Mouse (Mus musculus): ENCODE results near the gene Gadd45a. TPM values are rescaled to one million over a fixed set of nuclear protein-coding genes. Genes with fewer than 3 reads are reported as not detected.
"Not testable (repeated sequence)": the region's sequence is repeated elsewhere in the genome, so short reads cannot be mapped to it uniquely, and the experiment has no call there.

The Gadd45a gene
- polyA plus RNA-seq, 1 experiment from 2014 or later: 10.9 TPM

DNA sequence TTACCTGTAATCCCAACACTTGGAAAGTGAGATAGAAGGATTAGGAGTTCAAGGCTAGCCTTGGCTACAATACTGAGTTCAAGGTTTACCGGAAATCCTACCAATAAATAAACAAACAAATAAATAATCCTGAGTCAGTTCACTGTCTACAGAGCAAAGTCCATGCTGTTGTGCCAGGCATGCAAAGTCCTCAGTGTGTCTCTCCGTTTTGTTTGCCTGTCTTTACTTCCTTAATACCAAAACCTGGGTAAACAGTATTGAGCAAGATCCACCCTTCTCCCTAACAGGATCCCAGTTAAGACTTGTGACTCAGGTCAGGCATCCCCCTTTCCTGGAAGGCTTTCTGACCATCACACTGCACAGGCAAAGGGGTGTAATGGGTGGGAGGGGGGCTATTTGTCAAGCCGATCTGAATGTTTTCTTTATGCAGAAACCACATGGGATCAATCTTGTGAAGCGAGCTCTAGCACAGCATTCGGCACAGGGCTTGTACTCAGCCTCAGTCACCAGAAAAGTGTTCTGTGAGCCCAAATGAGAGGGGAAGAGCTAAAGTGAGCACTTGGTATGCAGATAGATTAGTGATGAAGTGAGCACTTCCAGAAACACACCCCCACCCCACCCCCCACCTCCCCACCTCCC, 7.8 kb downstream of the Gadd45a start:
- H3K27ac ChIP-seq (replicated peaks): no peak overlapping the region

GRCm38 (mm10) chr6:67027438-67028142, 9.7 kb downstream of the Gadd45a start:
- Histone ChIP-seq H3K9me3 (no peaks in the 10 kb centered on the region), H3K9ac (replicated peaks) (no peak overlapping the region), H3K4me2 (replicated peaks) (no peak overlapping the region), H3K4me3 (no peak overlapping the region), H3K27me3 (no peaks in the 10 kb centered on the region), H3K4me1 (no peaks in the 10 kb centered on the region), H3K36me3 (no peaks in the 10 kb centered on the region), H3K27ac (replicated peaks) (no peak overlapping the region)
- no peak for ATAC-seq (replicated peaks)
- WGBS: 80% methylated on average over 9 of the region's 9 CpGs

More for the DNA sequence above, 7.8 kb downstream of the Gadd45a start:
- no peak for ATAC-seq (replicated peaks)
- Histone ChIP-seq H3K27me3 (no peaks in the 10 kb centered on the region), H3K9me3 (no peaks in the 10 kb centered on the region), H3K4me3 (no peak overlapping the region), H3K4me2 (replicated peaks) (no peak overlapping the region), H3K36me3 (no peaks in the 10 kb centered on the region), H3K9ac (replicated peaks) (no peak overlapping the region), H3K4me1 (peaks cover 1% of the 10 kb centered on the region; the same call in 1 of the 2 replicates)
- 35% methylated on average over 5 of the region's 5 CpGs for WGBS

GRCm38 (mm10) chr6:67026661-67027060, 10.6 kb downstream of the Gadd45a start:
- Histone ChIP-seq H3K9ac (replicated peaks) (no peak overlapping the region), H3K27me3 (no peaks in the 10 kb centered on the region), H3K4me1 (no peaks in the 10 kb centered on the region), H3K9me3 (no peaks in the 10 kb centered on the region), H3K36me3 (no peaks in the 10 kb centered on the region), H3K27ac (replicated peaks) (no peak overlapping the region), H3K4me3 (no peak overlapping the region), H3K4me2 (replicated peaks) (no peak overlapping the region)
- 70% methylated on average over 3 of the region's 3 CpGs for WGBS
- no peak for ATAC-seq (replicated peaks)

DNA sequence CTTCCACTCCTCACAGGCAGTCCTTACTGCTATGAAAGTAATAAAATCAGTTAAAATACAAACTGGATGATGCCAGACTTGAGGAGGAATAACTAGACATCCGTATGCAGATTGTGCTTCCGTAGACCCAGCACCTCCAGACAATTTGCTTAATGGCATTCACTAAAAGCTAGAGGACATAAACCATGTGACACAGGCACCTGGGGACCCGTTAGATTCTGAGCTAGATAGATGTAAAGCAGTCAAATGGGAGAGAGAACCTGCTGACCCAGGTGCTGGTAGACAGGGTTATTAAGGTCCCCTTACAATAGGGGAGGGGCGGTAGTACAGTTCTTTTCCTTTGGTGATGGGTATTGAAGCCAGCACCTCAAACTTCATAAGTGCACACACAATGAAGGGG, 13.5 kb downstream of the Gadd45a start:
- Histone ChIP-seq H3K4me2 (replicated peaks) (no peak overlapping the region), H3K27ac (replicated peaks) (no peak overlapping the region), H3K36me3 (no peaks in the 10 kb centered on the region), H3K4me1 (no peaks in the 10 kb centered on the region), H3K9ac (replicated peaks) (no peak overlapping the region), H3K4me3 (no peak overlapping the region), H3K27me3 (no peaks in the 10 kb centered on the region), H3K9me3 (no peaks in the 10 kb centered on the region)
- WGBS: 80% methylated on average over 4 of the region's 4 CpGs
- no peak for ATAC-seq (replicated peaks)

- Histone ChIP-seq H3K4me1 (no peaks in the 10 kb centered on the region), H3K27ac (replicated peaks) (no peak overlapping the region), H3K36me3 (no peaks in the 10 kb centered on the region), H3K27me3 (no peaks in the 10 kb centered on the region), H3K4me2 (replicated peaks) (no peak overlapping the region), H3K9ac (replicated peaks) (no peak overlapping the region), H3K4me3 (no peak overlapping the region), H3K9me3 (no peaks in the 10 kb centered on the region)
- 81% methylated on average over 5 of the region's 5 CpGs for WGBS
- ATAC-seq (replicated peaks): no peak
These were observed 15.9 kb downstream of the Gadd45a start for GRCm38 (mm10) chr6:67021308-67021707.

GRCm38 (mm10) chr6:67019001-67019400, 18.3 kb downstream of the Gadd45a start:
- WGBS: 70% methylated on average over 7 of the region's 7 CpGs
- peak; percentile 35; the same call in 1 of the 2 replicates for ATAC-seq (replicated peaks)
- H3K27ac ChIP-seq (replicated peaks); H3K27me3 ChIP-seq; H3K36me3 ChIP-seq; H3K4me3 ChIP-seq; H3K4me1 ChIP-seq; H3K4me2 ChIP-seq (replicated peaks); H3K9ac ChIP-seq (replicated peaks); H3K9me3 ChIP-seq: not testable (repeated sequence)

GRCm38 (mm10) chr6:67018365-67018764, 18.9 kb downstream of the Gadd45a start:
- ATAC-seq (replicated peaks): no peak
- Histone ChIP-seq H3K36me3 (no peaks in the 10 kb centered on the region), H3K9me3 (no peaks in the 10 kb centered on the region), H3K4me3 (no peak overlapping the region), H3K4me1 (no peaks in the 10 kb centered on the region), H3K27me3 (no peaks in the 10 kb centered on the region), H3K9ac (replicated peaks) (no peak overlapping the region), H3K27ac (replicated peaks) (no peak overlapping the region), H3K4me2 (replicated peaks) (no peak overlapping the region)
- WGBS: 38% methylated on average over 4 of the region's 4 CpGs

DNA sequence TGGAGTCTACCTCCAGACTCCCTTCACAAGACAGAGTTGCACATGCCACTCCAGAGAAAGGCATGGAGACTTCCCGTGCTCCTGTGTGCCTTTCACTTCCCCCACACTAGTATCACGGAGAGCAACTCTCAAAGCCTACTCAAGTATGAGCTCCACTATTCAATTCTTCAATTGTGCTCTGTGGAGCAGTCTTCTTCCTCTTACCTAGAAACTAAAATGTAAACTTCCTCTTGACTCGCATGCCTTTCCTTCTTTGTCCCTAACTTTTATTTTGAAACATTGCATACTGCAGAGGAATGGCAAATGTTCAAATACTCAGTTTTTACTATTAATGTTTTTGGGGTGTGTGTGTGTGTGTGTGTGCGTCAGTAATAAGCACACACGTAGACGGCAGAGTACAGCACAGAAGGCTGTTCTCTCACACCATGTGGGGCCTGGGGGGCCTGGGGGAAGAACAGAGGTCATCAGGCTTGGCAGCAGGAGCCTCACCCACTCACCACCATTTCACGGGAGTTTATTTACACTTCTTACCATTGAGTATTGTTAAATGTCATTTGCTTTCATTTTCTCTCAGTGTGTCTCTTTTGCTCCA, 20.6 kb downstream of the Gadd45a start:
- no peak for ATAC-seq (replicated peaks)
- Histone ChIP-seq H3K4me3 (no peak overlapping the region), H3K4me2 (replicated peaks) (no peak overlapping the region), H3K9ac (replicated peaks) (no peak overlapping the region), H3K27ac (replicated peaks) (no peak overlapping the region), H3K36me3 (no peaks in the 10 kb centered on the region), H3K27me3 (no peaks in the 10 kb centered on the region), H3K4me1 (no peaks in the 10 kb centered on the region), H3K9me3 (no peaks in the 10 kb centered on the region)
- WGBS: 71% methylated on average over 7 of the region's 7 CpGs

- Histone ChIP-seq H3K9ac (replicated peaks) (no peak overlapping the region), H3K4me2 (replicated peaks) (no peak overlapping the region), H3K4me3 (no peak overlapping the region), H3K36me3 (no peaks in the 10 kb centered on the region), H3K9me3 (no peaks in the 10 kb centered on the region), H3K4me1 (no peaks in the 10 kb centered on the region), H3K27ac (replicated peaks) (no peak overlapping the region), H3K27me3 (no peaks in the 10 kb centered on the region)
- WGBS: 87% methylated on average over 8 of the region's 8 CpGs
- ATAC-seq (replicated peaks): no peak
These were observed 21.3 kb downstream of the Gadd45a start for GRCm38 (mm10) chr6:67015739-67016519.

GRCm38 (mm10) chr6:67014679-67015075, 22.6 kb downstream of the Gadd45a start:
- Histone ChIP-seq H3K27me3 (no peaks in the 10 kb centered on the region), H3K9ac (replicated peaks) (no peak overlapping the region), H3K27ac (replicated peaks) (no peak overlapping the region), H3K9me3 (no peaks in the 10 kb centered on the region), H3K36me3 (no peaks in the 10 kb centered on the region), H3K4me1 (no peaks in the 10 kb centered on the region), H3K4me3 (no peak overlapping the region), H3K4me2 (replicated peaks) (no peak overlapping the region)
- no peak for ATAC-seq (replicated peaks)
- 93% methylated on average over 1 of the region's 1 CpGs for WGBS

DNA sequence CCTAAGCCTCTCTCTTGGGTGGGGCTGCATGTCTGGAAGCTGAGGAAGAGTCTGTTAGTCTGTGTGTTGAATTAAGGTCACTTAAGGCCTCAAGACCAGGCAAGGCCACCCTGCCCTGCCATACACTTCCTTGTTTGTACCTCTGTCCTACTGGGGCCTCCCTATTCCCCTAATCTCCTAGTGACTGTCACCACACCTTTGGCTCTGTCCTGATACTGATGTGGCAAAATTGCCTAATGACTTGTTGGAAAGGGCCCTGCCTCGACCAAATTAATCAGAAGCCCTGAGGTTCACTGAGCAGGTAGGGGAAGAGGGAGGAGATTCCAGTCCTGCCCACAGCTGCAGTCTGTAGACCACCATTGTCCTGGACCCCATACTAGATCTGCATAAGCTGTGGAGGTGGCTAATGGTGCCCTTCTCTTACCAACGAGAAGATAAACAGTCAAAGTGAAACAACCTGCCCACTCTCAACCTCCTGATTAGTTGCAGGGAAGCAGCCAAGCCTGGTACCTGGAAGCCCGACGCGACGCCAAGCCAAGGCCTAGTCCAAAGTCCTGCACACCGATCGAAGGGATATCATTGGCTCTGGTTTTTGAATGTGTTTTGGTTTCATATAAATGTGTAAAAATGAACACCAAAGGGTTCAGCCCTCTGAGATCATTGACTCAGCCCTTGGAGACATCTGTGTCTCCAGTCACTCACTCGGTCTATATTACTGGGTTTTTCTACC, 23.1 kb downstream of the Gadd45a start:
- H3K27ac ChIP-seq (replicated peaks): no peak overlapping the region
- H3K4me1 ChIP-seq: no peaks in the 10 kb centered on the region
- no peak overlapping the region for H3K4me3 ChIP-seq
- no peak overlapping the region for H3K4me2 ChIP-seq (replicated peaks)
- no peak overlapping the region for H3K9ac ChIP-seq (replicated peaks)
- H3K36me3 ChIP-seq: no peaks in the 10 kb centered on the region
- ATAC-seq (replicated peaks): no peak
- no peaks in the 10 kb centered on the region for H3K27me3 ChIP-seq
- H3K9me3 ChIP-seq: no peaks in the 10 kb centered on the region
- WGBS: 87% methylated on average over 9 of the region's 9 CpGs
